Mouse (Mus musculus): ENCODE results near the gene Pskh1. TPM values are rescaled to one million over a fixed set of nuclear protein-coding genes. Genes with fewer than 3 reads are reported as not detected.
A peak's percentile ranks its signal among the peaks of the same experiment; 100 is the strongest.

Pskh1 gene
- 21.4 and 22.8 TPM in 2 replicates for polyA plus RNA-seq (2014; fragmentation: Nextera tagmentation; extraction: Ambion mirVana)

GRCm38 (mm10) chr8:105900180-105900940, at the start of gene Pskh1:
Pskh1 (plus strand) TSS chr8:105900441.
- Histone ChIP-seq H3K4me1 (replicated peaks; ENCODE audit: control insufficient read depth, insufficient read depth, low read length) (peaks cover 7% of the 10 kb centered on the region; the same call in 1 of the 2 replicates), H3K36me3 (ENCODE audit: control insufficient read depth, insufficient read depth, low read length) (no peaks in the 10 kb centered on the region), H3K4me2 (peak within 1 kb of the TSS; percentile 74), H3K4me3 (ENCODE audit: low read depth, low read length) (peak within 1 kb of the TSS; percentile 89), H3K27ac (ENCODE audit: low read depth, low read length) (peak within 1 kb of the TSS; percentile 93), H3K9me3 (ENCODE audit: control insufficient read depth, low read length) (no peaks in the 10 kb centered on the region), H3K27me3 (replicated peaks; ENCODE audit: control insufficient read depth, insufficient read depth, low read length) (no peaks in the 10 kb centered on the region), H3K9ac (ENCODE audit: low read depth, low read length) (peak within 1 kb of the TSS; percentile 96)
- DNase-seq (ENCODE audit: low spot score) (peak; percentile 94), ATAC-seq (replicated peaks; ENCODE audit: low FRiP score) (peak; percentile 85)
- WGBS, result under 1% methylated on average over 68 of the region's 68 CpGs

- no peak for DNase-seq (ENCODE audit: low spot score)
- Histone ChIP-seq H3K9ac (ENCODE audit: low read depth, low read length) (no peak overlapping the region), H3K36me3 (ENCODE audit: control insufficient read depth, insufficient read depth, low read length) (peaks cover 26% of the 10 kb centered on the region), H3K27me3 (replicated peaks; ENCODE audit: control insufficient read depth, insufficient read depth, low read length) (no peaks in the 10 kb centered on the region), H3K9me3 (ENCODE audit: control insufficient read depth, low read length) (no peaks in the 10 kb centered on the region), H3K4me3 (ENCODE audit: low read depth, low read length) (peak overlapping the region; percentile 32), H3K27ac (ENCODE audit: low read depth, low read length) (no peak overlapping the region), H3K4me2 (peak overlapping the region; percentile 56), H3K4me1 (replicated peaks; ENCODE audit: control insufficient read depth, insufficient read depth, low read length) (peaks cover 9% of the 10 kb centered on the region)
- WGBS, result 75% methylated on average over 7 of the region's 7 CpGs
- no peak for ATAC-seq (replicated peaks; ENCODE audit: low FRiP score)
These were observed 49.6 kb upstream of the Pskh1 start for GRCm38 (mm10) chr8:105850611-105851010.

GRCm38 (mm10) chr8:105851651-105852143, 48.5 kb upstream of the Pskh1 start:
- Histone ChIP-seq H3K9ac (ENCODE audit: low read depth, low read length) (peak overlapping the region; percentile 77), H3K9me3 (ENCODE audit: control insufficient read depth, low read length) (no peaks in the 10 kb centered on the region), H3K4me1 (replicated peaks; ENCODE audit: control insufficient read depth, insufficient read depth, low read length) (peaks cover 20% of the 10 kb centered on the region), H3K4me2 (peak overlapping the region; percentile 78), H3K36me3 (ENCODE audit: control insufficient read depth, insufficient read depth, low read length) (peaks cover 15% of the 10 kb centered on the region), H3K4me3 (ENCODE audit: low read depth, low read length) (peak overlapping the region; percentile 87), H3K27ac (ENCODE audit: low read depth, low read length) (peak overlapping the region; percentile 79), H3K27me3 (replicated peaks; ENCODE audit: control insufficient read depth, insufficient read depth, low read length) (no peaks in the 10 kb centered on the region)
- ATAC-seq (replicated peaks; ENCODE audit: low FRiP score) (peak; percentile 81), DNase-seq (ENCODE audit: low spot score) (peak; percentile 82)
- WGBS, result 0% methylated on average over 34 of the region's 34 CpGs

GRCm38 (mm10) chr8:105852146-105852729, 48.0 kb upstream of the Pskh1 start:
- no peaks in the 10 kb centered on the region for H3K27me3 ChIP-seq (replicated peaks; ENCODE audit: control insufficient read depth, insufficient read depth, low read length)
- H3K36me3 ChIP-seq (ENCODE audit: control insufficient read depth, insufficient read depth, low read length), result peaks cover 13% of the 10 kb centered on the region
- WGBS, result 76% methylated on average over 12 of the region's 12 CpGs
- H3K9me3 ChIP-seq (ENCODE audit: control insufficient read depth, low read length), result no peaks in the 10 kb centered on the region
- no peak overlapping the region for H3K9ac ChIP-seq (ENCODE audit: low read depth, low read length)
- H3K4me1 ChIP-seq (replicated peaks; ENCODE audit: control insufficient read depth, insufficient read depth, low read length), result peaks cover 23% of the 10 kb centered on the region
- ATAC-seq (replicated peaks; ENCODE audit: low FRiP score) (no peak), DNase-seq (ENCODE audit: low spot score) (no peak)
- no peak overlapping the region for H3K27ac ChIP-seq (ENCODE audit: low read depth, low read length)
- H3K4me3 ChIP-seq (ENCODE audit: low read depth, low read length), result peak overlapping the region; percentile 87
- H3K4me2 ChIP-seq, result peak overlapping the region; percentile 78

- Histone ChIP-seq H3K9me3 (ENCODE audit: control insufficient read depth, low read length) (no peaks in the 10 kb centered on the region), H3K27me3 (replicated peaks; ENCODE audit: control insufficient read depth, insufficient read depth, low read length) (no peaks in the 10 kb centered on the region), H3K4me2 (peak within 1 kb of the TSS; percentile 78; the same call in 1 of the 2 replicates), H3K27ac (ENCODE audit: low read depth, low read length) (no peak within 1 kb of the TSS), H3K4me3 (ENCODE audit: low read depth, low read length) (peak within 1 kb of the TSS; percentile 87), H3K36me3 (ENCODE audit: control insufficient read depth, insufficient read depth, low read length) (0 out of 2 replicates have a peak, but pooled peaks cover 8% of the 10 kb centered on the region), H3K4me1 (replicated peaks; ENCODE audit: control insufficient read depth, insufficient read depth, low read length) (peaks cover 33% of the 10 kb centered on the region), H3K9ac (ENCODE audit: low read depth, low read length) (no peak within 1 kb of the TSS)
- 91% methylated on average over 3 of the region's 3 CpGs for WGBS
- no peak for DNase-seq (ENCODE audit: low spot score)
- no peak for ATAC-seq (replicated peaks; ENCODE audit: low FRiP score)
These were observed 47.1 kb upstream of the Pskh1 start, which contains the start of gene Cenpt for GRCm38 (mm10) chr8:105853178-105853577. Cenpt (minus strand) TSS chr8:105853278.

GRCm38 (mm10) chr8:105854303-105854702, 45.9 kb upstream of the Pskh1 start:
- Histone ChIP-seq H3K4me1 (replicated peaks; ENCODE audit: control insufficient read depth, insufficient read depth, low read length) (peaks cover 43% of the 10 kb centered on the region), H3K27ac (ENCODE audit: low read depth, low read length) (peak overlapping the region; percentile 79; the same call in 1 of the 2 replicates), H3K36me3 (ENCODE audit: control insufficient read depth, insufficient read depth, low read length) (peaks cover 3% of the 10 kb centered on the region; the same call in 1 of the 2 replicates), H3K9ac (ENCODE audit: low read depth, low read length) (peak overlapping the region; percentile 81; the same call in 1 of the 2 replicates), H3K27me3 (replicated peaks; ENCODE audit: control insufficient read depth, insufficient read depth, low read length) (no peaks in the 10 kb centered on the region), H3K4me3 (ENCODE audit: low read depth, low read length) (peak overlapping the region; percentile 77), H3K4me2 (peak overlapping the region; percentile 92), H3K9me3 (ENCODE audit: control insufficient read depth, low read length) (no peaks in the 10 kb centered on the region)
- ATAC-seq (replicated peaks; ENCODE audit: low FRiP score) (no peak), DNase-seq (ENCODE audit: low spot score) (no peak)
- 28% methylated on average over 8 of the region's 8 CpGs for WGBS

GRCm38 (mm10) chr8:105854715-105855216, 45.5 kb upstream of the Pskh1 start, which contains the start of gene Thap11:
Thap11 (plus strand) TSS chr8:105855132.
- Histone ChIP-seq H3K27me3 (replicated peaks; ENCODE audit: control insufficient read depth, insufficient read depth, low read length) (no peaks in the 10 kb centered on the region), H3K27ac (ENCODE audit: low read depth, low read length) (peak within 1 kb of the TSS; percentile 79), H3K4me1 (replicated peaks; ENCODE audit: control insufficient read depth, insufficient read depth, low read length) (peaks cover 47% of the 10 kb centered on the region), H3K9ac (ENCODE audit: low read depth, low read length) (peak within 1 kb of the TSS; percentile 81), H3K4me3 (ENCODE audit: low read depth, low read length) (peak within 1 kb of the TSS; percentile 77), H3K4me2 (peak within 1 kb of the TSS; percentile 92), H3K36me3 (ENCODE audit: control insufficient read depth, insufficient read depth, low read length) (peaks cover 3% of the 10 kb centered on the region; the same call in 1 of the 2 replicates), H3K9me3 (ENCODE audit: control insufficient read depth, low read length) (no peaks in the 10 kb centered on the region)
- DNase-seq (ENCODE audit: low spot score), result peak; percentile 99
- ATAC-seq (replicated peaks; ENCODE audit: low FRiP score), result peak; percentile 85
- under 1% methylated on average over 43 of the region's 43 CpGs for WGBS

All from liver, embryonic 11.5 days (tissue).